Mouse (Mus musculus) E14TG2a.4 (cell line): ENCODE measurements around the gene Ccdc175.

Source experiments
- H3K27me3 ChIP-seq: 2 replicates; pipeline ENCODE4 v1.6.1; 2014; ENCODE audit warnings: low read length, control low read depth; ENCODE audit not compliant: insufficient read depth
- H3K36me3 ChIP-seq: 2 replicates; pipeline ENCODE4 v1.6.1; 2014; ENCODE audit warnings: low read length, control low read depth; ENCODE audit not compliant: insufficient read depth
- H3K4me1 ChIP-seq: replicated peaks from 2 replicates; pipeline ENCODE4 v1.6.1; 2014; ENCODE audit warnings: low read depth, low read length, control low read depth
- H3K4me3 ChIP-seq: replicated peaks from 2 replicates; pipeline ENCODE4 v1.5.1; 2014; ENCODE audit warnings: mild to moderate bottlenecking, low read length
- H3K9me3 ChIP-seq: 2 replicates; pipeline ENCODE4 v1.6.1; 2014; ENCODE audit warnings: low read length, control low read depth
- CTCF ChIP-seq: conservative IDR thresholded peaks from 2 replicates; pipeline ENCODE4 v1.5.1; 2014; ENCODE audit warnings: low read length
- NANOG ChIP-seq: IDR thresholded peaks from 2 replicates; pipeline ENCODE4 v1.6.1; 2014; ENCODE audit warnings: borderline replicate concordance, low read length, mixed read lengths
- POU5F1 ChIP-seq: IDR thresholded peaks from 2 replicates; pipeline ENCODE4 v1.6.1; 2014; ENCODE audit warnings: low read length, borderline replicate concordance

Gene Ccdc175

DNA sequence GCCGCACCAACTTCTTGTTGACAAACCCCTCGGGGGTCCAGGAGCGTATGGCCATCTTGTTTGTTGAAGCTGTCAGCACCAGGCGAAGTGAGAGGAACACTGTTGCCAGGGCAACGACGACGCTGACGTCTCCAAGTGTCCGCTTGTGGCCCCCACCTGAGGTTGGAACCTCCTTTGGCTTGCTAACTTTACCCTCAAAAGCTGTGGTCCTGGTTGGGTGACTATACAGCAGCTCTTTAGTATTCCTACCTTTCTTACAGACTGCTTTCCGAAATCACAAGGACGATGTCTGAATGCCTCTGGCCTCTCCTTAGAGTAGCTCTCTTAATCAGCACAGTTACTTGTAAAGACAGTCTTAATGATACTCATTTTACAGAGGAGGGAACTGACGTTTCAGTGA is at the start of gene Ccdc175:
Gene Ccdc175 (minus strand): TSS at position 101 of the 400 bp plus-strand sequence.
- no peak within 1 kb of the TSS for H3K4me3 ChIP-seq
- TF ChIP-seq CTCF (no peak), NANOG (no peak), POU5F1 (no peak)
- H3K27me3 ChIP-seq: no peaks in the 10 kb centered on the region; the same call in 1 of the 2 replicates
- no peaks in the 10 kb centered on the region for H3K36me3 ChIP-seq
- no peaks in the 10 kb centered on the region for H3K9me3 ChIP-seq
- no peaks in the 10 kb centered on the region for H3K4me1 ChIP-seq

GRCm38 (mm10) chr12:72234151-72234550 is 49.3 kb upstream of the Ccdc175 start:
- Histone ChIP-seq H3K27me3 (peaks cover 25% of the 10 kb centered on the region), H3K9me3 (peaks cover 4% of the 10 kb centered on the region; the same call in 1 of the 2 replicates), H3K36me3 (no peaks in the 10 kb centered on the region), H3K4me3 (no peak overlapping the region), H3K4me1 (peaks cover 16% of the 10 kb centered on the region)
- no peak for TF ChIP-seq CTCF
- no peak for TF ChIP-seq POU5F1
- TF ChIP-seq NANOG: no peak

DNA sequence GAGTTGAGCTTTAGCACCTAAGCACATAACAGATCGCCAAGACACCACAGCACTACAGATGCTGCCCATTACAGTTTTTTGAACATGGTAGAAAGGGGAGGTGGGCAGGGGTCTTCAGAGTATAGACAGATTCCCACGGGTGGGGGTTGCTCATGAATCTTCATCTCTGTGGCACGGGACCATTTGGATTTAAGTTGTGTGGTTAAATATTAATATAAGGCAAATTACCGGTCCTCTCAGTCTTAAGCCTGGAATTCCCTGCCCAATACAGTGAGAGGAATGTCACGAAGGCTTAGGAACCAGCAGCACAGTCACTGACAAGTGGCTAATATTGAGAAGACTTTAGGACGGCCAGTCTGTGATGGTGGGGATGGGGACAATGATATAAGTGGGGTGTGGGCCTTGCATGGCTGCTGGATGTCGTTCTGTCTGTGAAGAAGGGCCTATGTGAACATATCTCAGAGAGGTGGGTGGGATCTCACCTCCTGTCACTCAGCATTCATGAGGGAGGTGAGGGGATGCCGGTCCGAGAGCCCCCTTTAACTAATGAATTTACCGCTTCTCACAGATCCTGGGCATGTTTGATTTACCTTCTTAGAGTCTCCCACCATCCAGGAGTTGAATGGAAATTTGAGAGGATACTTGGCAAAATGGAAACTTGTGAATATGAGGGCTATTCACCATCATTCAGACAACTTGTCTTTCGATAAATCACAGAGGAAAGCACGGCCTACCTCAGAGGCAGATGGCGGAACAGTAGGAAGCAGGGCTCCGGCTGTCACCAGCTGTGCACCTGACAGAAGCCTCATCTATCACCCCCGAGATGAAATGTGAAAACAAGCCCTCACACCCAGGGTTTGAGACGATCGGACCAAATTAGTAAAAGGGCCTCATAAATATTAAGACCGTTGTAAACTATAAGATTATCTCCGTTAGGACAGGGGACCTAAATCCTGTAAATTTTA is 48.3 kb upstream of the Ccdc175 start:
- Histone ChIP-seq H3K36me3 (no peaks in the 10 kb centered on the region), H3K9me3 (no peaks in the 10 kb centered on the region), H3K27me3 (peaks cover 21% of the 10 kb centered on the region), H3K4me3 (no peak overlapping the region), H3K4me1 (peaks cover 16% of the 10 kb centered on the region)
- TF ChIP-seq CTCF (no peak), POU5F1 (no peak), NANOG (no peak)

- Histone ChIP-seq H3K4me1 (peaks cover 16% of the 10 kb centered on the region), H3K4me3 (no peak overlapping the region), H3K27me3 (peaks cover 11% of the 10 kb centered on the region), H3K9me3 (no peaks in the 10 kb centered on the region), H3K36me3 (no peaks in the 10 kb centered on the region)
- TF ChIP-seq CTCF (no peak), POU5F1 (no peak), NANOG (no peak)
Measured at GRCm38 (mm10) chr12:72232176-72232575, 47.3 kb upstream of the Ccdc175 start.

DNA sequence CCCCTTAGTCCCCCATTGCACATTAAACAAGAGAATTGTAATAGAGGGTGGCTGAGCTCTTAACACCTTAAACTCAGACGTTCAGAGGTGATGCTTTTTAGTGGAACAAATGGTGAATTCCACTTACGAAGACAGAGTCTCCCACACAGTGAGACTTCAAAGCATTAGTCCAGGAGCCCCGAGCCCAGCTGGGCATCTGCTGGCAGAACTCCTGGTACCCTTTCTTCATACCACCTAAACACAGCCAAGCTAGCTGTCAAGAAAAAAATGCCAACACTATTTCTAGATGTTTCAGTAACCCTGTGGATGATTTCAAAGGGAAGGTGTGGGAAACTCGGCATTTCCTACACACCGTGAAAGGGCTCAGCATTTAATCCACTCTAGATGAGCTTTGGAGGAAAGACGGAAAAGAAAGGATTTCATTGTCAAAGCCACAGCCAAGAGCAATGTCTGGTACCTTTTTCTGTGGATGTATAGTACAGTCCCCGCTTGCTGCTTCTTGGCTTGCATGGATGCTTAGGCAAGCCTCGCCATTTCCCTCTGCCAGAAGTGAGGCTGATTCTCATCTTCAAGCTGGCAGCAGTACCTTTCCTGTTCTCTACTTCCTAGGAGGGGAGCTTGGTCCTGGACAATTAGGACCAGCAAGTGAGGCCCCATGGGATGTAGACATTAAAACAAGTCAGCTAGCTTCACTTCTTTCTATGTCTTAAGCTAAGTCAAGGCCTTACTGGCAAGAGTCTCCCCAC is 44.8 kb upstream of the Ccdc175 start:
- Histone ChIP-seq H3K4me1 (0 out of 2 replicates have a peak, but pooled peaks cover 4% of the 10 kb centered on the region), H3K9me3 (no peaks in the 10 kb centered on the region), H3K4me3 (no peak overlapping the region), H3K36me3 (no peaks in the 10 kb centered on the region), H3K27me3 (0 out of 2 replicates have a peak, but pooled peaks cover 2% of the 10 kb centered on the region)
- TF ChIP-seq CTCF (no peak), NANOG (no peak), POU5F1 (no peak)

GRCm38 (mm10) chr12:72227731-72228130 is 42.9 kb upstream of the Ccdc175 start:
- peaks cover 6% of the 10 kb centered on the region; the same call in 1 of the 2 replicates for H3K4me1 ChIP-seq
- H3K4me3 ChIP-seq: no peak overlapping the region
- no peak for TF ChIP-seq CTCF
- TF ChIP-seq NANOG: no peak
- no peak for TF ChIP-seq POU5F1
- peaks cover 12% of the 10 kb centered on the region; the same call in 1 of the 2 replicates for H3K27me3 ChIP-seq
- H3K9me3 ChIP-seq: no peaks in the 10 kb centered on the region
- no peaks in the 10 kb centered on the region for H3K36me3 ChIP-seq

GRCm38 (mm10) chr12:72225371-72225770 is 40.5 kb upstream of the Ccdc175 start:
- TF ChIP-seq CTCF (no peak), POU5F1 (no peak), NANOG (no peak)
- Histone ChIP-seq H3K9me3 (no peaks in the 10 kb centered on the region), H3K4me3 (no peak overlapping the region), H3K4me1 (peaks cover 6% of the 10 kb centered on the region; the same call in 1 of the 2 replicates), H3K27me3 (peaks cover 12% of the 10 kb centered on the region; the same call in 1 of the 2 replicates), H3K36me3 (no peaks in the 10 kb centered on the region)
